Mouse (Mus musculus): ENCODE results near the gene Scn4b. TPM values are rescaled to one million over a fixed set of nuclear protein-coding genes. Genes with fewer than 3 reads are reported as not detected.

Gene Scn4b
- polyA plus RNA-seq, 1 experiment from 2014 or later, result 0.12 TPM

- Histone ChIP-seq H3K4me3 (ENCODE audit: low read depth, low read length) (no peak overlapping the region), H3K27me3 (ENCODE audit: control insufficient read depth, insufficient read depth, low read length) (no peaks in the 10 kb centered on the region), H3K9ac (ENCODE audit: low read length) (no peak overlapping the region), H3K9me3 (ENCODE audit: control insufficient read depth, low read length) (no peaks in the 10 kb centered on the region), H3K36me3 (ENCODE audit: control insufficient read depth, insufficient read depth, low read length) (no peaks in the 10 kb centered on the region), H3K27ac (ENCODE audit: low read depth, low read length) (no peak overlapping the region), H3K4me2 (ENCODE audit: low read depth) (no peak overlapping the region), H3K4me1 (ENCODE audit: control insufficient read depth, insufficient read depth, low read length) (no peaks in the 10 kb centered on the region)
- DNase-seq (ENCODE audit: low spot score) (no peak), ATAC-seq (ENCODE audit: insufficient read depth, low FRiP score, low TSS enrichment) (no peak)
- 92% methylated on average over 4 of the region's 4 CpGs for WGBS
Observed at GRCm38 (mm10) chr9:45189661-45190174, 51.5 kb downstream of the Scn4b start.

- Histone ChIP-seq H3K4me3 (ENCODE audit: low read depth, low read length) (no peak overlapping the region), H3K9me3 (ENCODE audit: control insufficient read depth, low read length) (no peaks in the 10 kb centered on the region), H3K36me3 (ENCODE audit: control insufficient read depth, insufficient read depth, low read length) (no peaks in the 10 kb centered on the region), H3K27me3 (ENCODE audit: control insufficient read depth, insufficient read depth, low read length) (no peaks in the 10 kb centered on the region), H3K4me2 (ENCODE audit: low read depth) (no peak overlapping the region), H3K4me1 (ENCODE audit: control insufficient read depth, insufficient read depth, low read length) (no peaks in the 10 kb centered on the region), H3K9ac (ENCODE audit: low read length) (no peak overlapping the region), H3K27ac (ENCODE audit: low read depth, low read length) (no peak overlapping the region)
- WGBS, result 86% methylated on average over 4 of the region's 4 CpGs
- DNase-seq (ENCODE audit: low spot score) (no peak), ATAC-seq (ENCODE audit: insufficient read depth, low FRiP score, low TSS enrichment) (no peak)
Observed at GRCm38 (mm10) chr9:45195468-45195867, 57.3 kb downstream of the Scn4b start.

- no peaks in the 10 kb centered on the region for H3K27me3 ChIP-seq (ENCODE audit: control insufficient read depth, insufficient read depth, low read length)
- no peak overlapping the region for H3K27ac ChIP-seq (ENCODE audit: low read depth, low read length)
- no peak overlapping the region for H3K4me2 ChIP-seq (ENCODE audit: low read depth)
- no peaks in the 10 kb centered on the region for H3K9me3 ChIP-seq (ENCODE audit: control insufficient read depth, low read length)
- no peak overlapping the region for H3K9ac ChIP-seq (ENCODE audit: low read length)
- ATAC-seq (ENCODE audit: insufficient read depth, low FRiP score, low TSS enrichment) (no peak), DNase-seq (ENCODE audit: low spot score) (no peak)
- no peaks in the 10 kb centered on the region for H3K4me1 ChIP-seq (ENCODE audit: control insufficient read depth, insufficient read depth, low read length)
- WGBS, result 75% methylated on average over 8 of the region's 8 CpGs
- H3K36me3 ChIP-seq (ENCODE audit: control insufficient read depth, insufficient read depth, low read length), result no peaks in the 10 kb centered on the region
- no peak overlapping the region for H3K4me3 ChIP-seq (ENCODE audit: low read depth, low read length)
Observed at GRCm38 (mm10) chr9:45196125-45196830, 58.1 kb downstream of the Scn4b start.

GRCm38 (mm10) chr9:45197549-45197948, 59.4 kb downstream of the Scn4b start:
- Histone ChIP-seq H3K36me3 (ENCODE audit: control insufficient read depth, insufficient read depth, low read length) (no peaks in the 10 kb centered on the region), H3K9me3 (ENCODE audit: control insufficient read depth, low read length) (no peaks in the 10 kb centered on the region), H3K27ac (ENCODE audit: low read depth, low read length) (no peak overlapping the region), H3K27me3 (ENCODE audit: control insufficient read depth, insufficient read depth, low read length) (0 out of 2 replicates have a peak, but pooled peaks cover 2% of the 10 kb centered on the region), H3K4me3 (ENCODE audit: low read depth, low read length) (no peak overlapping the region), H3K4me1 (ENCODE audit: control insufficient read depth, insufficient read depth, low read length) (no peaks in the 10 kb centered on the region), H3K4me2 (ENCODE audit: low read depth) (no peak overlapping the region), H3K9ac (ENCODE audit: low read length) (no peak overlapping the region)
- 85% methylated on average over 5 of the region's 5 CpGs for WGBS
- ATAC-seq (ENCODE audit: insufficient read depth, low FRiP score, low TSS enrichment) (no peak), DNase-seq (ENCODE audit: low spot score) (no peak)

- Histone ChIP-seq H3K4me2 (ENCODE audit: low read depth) (no peak overlapping the region), H3K9me3 (ENCODE audit: control insufficient read depth, low read length) (no peaks in the 10 kb centered on the region), H3K4me1 (ENCODE audit: control insufficient read depth, insufficient read depth, low read length) (no peaks in the 10 kb centered on the region), H3K36me3 (ENCODE audit: control insufficient read depth, insufficient read depth, low read length) (no peaks in the 10 kb centered on the region), H3K27me3 (ENCODE audit: control insufficient read depth, insufficient read depth, low read length) (0 out of 2 replicates have a peak, but pooled peaks cover 2% of the 10 kb centered on the region), H3K4me3 (ENCODE audit: low read depth, low read length) (no peak overlapping the region), H3K27ac (ENCODE audit: low read depth, low read length) (no peak overlapping the region), H3K9ac (ENCODE audit: low read length) (no peak overlapping the region)
- DNase-seq (ENCODE audit: low spot score), result no peak
- 86% methylated on average over 5 of the region's 5 CpGs for WGBS
- no peak for ATAC-seq (ENCODE audit: insufficient read depth, low FRiP score, low TSS enrichment)
Observed at GRCm38 (mm10) chr9:45201319-45201947, 63.2 kb downstream of the Scn4b start.

GRCm38 (mm10) chr9:45202021-45202798, 64.0 kb downstream of the Scn4b start:
- Histone ChIP-seq H3K36me3 (ENCODE audit: control insufficient read depth, insufficient read depth, low read length) (no peaks in the 10 kb centered on the region), H3K4me2 (ENCODE audit: low read depth) (no peak overlapping the region), H3K4me3 (ENCODE audit: low read depth, low read length) (no peak overlapping the region), H3K9ac (ENCODE audit: low read length) (no peak overlapping the region), H3K27me3 (ENCODE audit: control insufficient read depth, insufficient read depth, low read length) (0 out of 2 replicates have a peak, but pooled peaks cover 2% of the 10 kb centered on the region), H3K9me3 (ENCODE audit: control insufficient read depth, low read length) (no peaks in the 10 kb centered on the region), H3K4me1 (ENCODE audit: control insufficient read depth, insufficient read depth, low read length) (no peaks in the 10 kb centered on the region), H3K27ac (ENCODE audit: low read depth, low read length) (no peak overlapping the region)
- DNase-seq (ENCODE audit: low spot score) (no peak), ATAC-seq (ENCODE audit: insufficient read depth, low FRiP score, low TSS enrichment) (no peak)
- WGBS, result 72% methylated on average over 9 of the region's 9 CpGs

Other genes with a start within 250 kb of the Scn4b start
- 555 and 597 TPM in 2 replicates for gene Atp5l, start 217.7 kb upstream of the Scn4b start, polyA plus RNA-seq (2014; fragmentation: Nextera tagmentation; extraction: Ambion mirVana)
- 38.2 and 38.3 TPM in 2 replicates for gene Ube4a, start 172.8 kb upstream of the Scn4b start, polyA plus RNA-seq (2014; fragmentation: Nextera tagmentation; extraction: Ambion mirVana)
- gene Cd3g, start 158.0 kb upstream of the Scn4b start, polyA plus RNA-seq (2014; fragmentation: Nextera tagmentation; extraction: Ambion mirVana), result not detected in 2 replicates
- gene Cd3d, start 156.6 kb upstream of the Scn4b start, polyA plus RNA-seq (2014; fragmentation: Nextera tagmentation; extraction: Ambion mirVana), result not detected in 2 replicates
- not detected in 2 replicates for gene Cd3e, start 128.8 kb upstream of the Scn4b start, polyA plus RNA-seq (2014; fragmentation: Nextera tagmentation; extraction: Ambion mirVana)
- 3.7 and 3.9 TPM in 2 replicates for gene Mpzl2, start 98.6 kb upstream of the Scn4b start, polyA plus RNA-seq (2014; fragmentation: Nextera tagmentation; extraction: Ambion mirVana)
- gene Mpzl3, start 83.2 kb upstream of the Scn4b start, polyA plus RNA-seq (2014; fragmentation: Nextera tagmentation; extraction: Ambion mirVana), result 1.8 and 1.9 TPM in 2 replicates
- gene Jaml, start 59.2 kb upstream of the Scn4b start, polyA plus RNA-seq (2014; fragmentation: Nextera tagmentation; extraction: Ambion mirVana), result 0.09 and 0.99 TPM in 2 replicates
- gene Scn2b, start 20.6 kb upstream of the Scn4b start, polyA plus RNA-seq (2014; fragmentation: Nextera tagmentation; extraction: Ambion mirVana), result 3.4 and 4.4 TPM in 2 replicates
- not detected in 2 replicates for gene BC049352, start 43.6 kb downstream of the Scn4b start, polyA plus RNA-seq (2014; fragmentation: Nextera tagmentation; extraction: Ambion mirVana)
- gene Tmprss4, start 65.7 kb downstream of the Scn4b start, polyA plus RNA-seq (2014; fragmentation: Nextera tagmentation; extraction: Ambion mirVana), result not detected in 2 replicates
- gene Il10ra, start 130.8 kb downstream of the Scn4b start, polyA plus RNA-seq (2014; fragmentation: Nextera tagmentation; extraction: Ambion mirVana), result 0.77 and 1.4 TPM in 2 replicates
- 0.16 TPM in 1 of 2 replicates, not detected in the other for gene Tmprss13, start 180.7 kb downstream of the Scn4b start, polyA plus RNA-seq (2014; fragmentation: Nextera tagmentation; extraction: Ambion mirVana)
- 109 and 111 TPM in 2 replicates for gene Fxyd6, start 231.8 kb downstream of the Scn4b start, polyA plus RNA-seq (2014; fragmentation: Nextera tagmentation; extraction: Ambion mirVana)

Data from neural tube, embryonic 11.5 days (tissue).